Mouse (Mus musculus): ENCODE data around the gene Slco3a1.

Gene Slco3a1

DNA sequence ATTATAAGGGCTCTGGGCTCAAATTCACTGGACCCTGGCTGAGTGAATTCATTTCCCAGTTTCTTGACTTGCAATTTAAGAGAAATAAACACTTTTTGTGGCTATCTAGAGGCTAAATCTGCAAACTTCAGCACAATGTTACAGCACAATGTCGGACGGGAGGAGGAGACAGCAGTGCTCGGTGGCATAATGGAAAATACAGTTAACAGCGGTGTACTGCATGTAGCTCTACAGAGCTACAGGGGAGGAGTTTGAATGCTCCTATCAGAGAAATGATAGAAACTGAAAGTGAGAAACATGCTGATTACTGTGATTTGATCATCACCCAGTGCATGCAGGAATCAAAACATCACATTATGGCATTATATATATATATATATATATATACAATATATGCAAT, 68.5 kb downstream of the Slco3a1 start:
- DNase-seq (ENCODE audit: low spot score) = no peak

DNA sequence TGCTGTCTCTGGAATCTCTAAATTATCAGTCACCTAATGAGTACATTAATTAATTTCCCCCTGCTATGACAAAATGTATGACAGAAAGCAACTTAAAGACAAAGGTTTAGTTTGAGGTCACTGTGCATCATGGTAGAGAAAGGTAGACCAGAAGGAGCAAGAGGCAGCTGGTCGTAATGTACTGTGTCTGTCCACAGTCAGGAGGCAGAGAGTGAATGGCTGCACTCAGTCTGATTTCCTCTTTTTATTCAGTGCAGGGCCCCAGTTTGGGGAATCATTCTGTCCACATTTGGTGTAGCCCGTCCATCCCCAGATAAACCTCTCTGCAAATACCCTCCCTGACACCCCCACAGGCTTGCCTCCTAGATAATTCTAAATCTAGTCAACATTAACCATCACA, 68.9 kb downstream of the Slco3a1 start:
- DNase-seq (ENCODE audit: low spot score) = no peak

DNA sequence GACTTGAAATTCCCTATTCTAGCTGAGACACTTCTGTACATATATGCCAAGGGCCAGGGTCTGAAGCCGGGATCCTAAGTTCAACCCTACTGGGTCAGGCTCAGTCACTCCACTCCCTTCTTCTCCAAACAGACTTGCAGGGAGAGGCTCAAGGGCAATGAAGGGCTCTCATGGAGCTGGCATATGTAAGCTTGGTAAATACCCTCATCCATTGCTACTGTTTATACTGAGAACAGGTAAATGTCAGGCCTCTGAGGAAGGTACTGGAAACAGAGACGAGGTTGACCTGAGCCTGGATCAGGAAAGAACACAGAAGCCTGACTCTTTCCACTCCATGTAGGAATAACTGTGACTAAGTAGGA, 70.6 kb downstream of the Slco3a1 start:
- no peak for DNase-seq (ENCODE audit: low spot score)

DNA sequence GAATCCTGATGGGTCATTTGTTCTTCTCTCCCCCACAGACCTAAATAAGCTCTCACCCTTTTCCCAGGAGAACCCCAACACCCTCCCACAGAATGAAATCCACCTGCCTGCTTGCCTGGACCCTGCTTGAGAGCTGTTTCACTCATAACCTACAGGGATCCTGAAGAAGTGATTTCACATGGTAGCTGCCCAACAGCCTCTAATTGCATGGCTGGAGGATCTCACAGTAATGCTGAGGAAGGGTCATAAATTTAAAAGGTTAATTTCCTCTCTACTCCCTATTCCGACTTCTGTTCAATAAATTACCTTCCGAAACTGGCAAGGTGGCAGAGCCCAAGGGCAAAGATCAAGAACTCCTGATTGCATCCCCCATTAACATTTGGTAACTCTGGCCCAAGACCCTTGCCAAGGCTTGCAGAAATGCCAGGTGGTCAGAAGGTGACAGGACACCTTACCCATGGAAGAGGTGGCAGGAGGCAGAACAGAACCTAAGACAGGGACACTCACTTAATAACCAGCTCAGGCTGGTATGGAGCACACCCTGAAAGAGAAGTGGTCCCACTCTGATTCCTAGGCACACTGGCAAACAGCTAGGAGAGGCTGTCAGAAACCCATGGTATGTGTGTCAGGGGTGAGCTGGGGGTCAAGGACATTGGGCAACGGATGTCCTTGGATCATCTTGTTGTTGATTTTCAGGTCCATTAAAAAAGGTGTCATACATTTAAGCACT, 71.1 kb downstream of the Slco3a1 start:
- DNase-seq (ENCODE audit: low spot score) = no peak

DNA sequence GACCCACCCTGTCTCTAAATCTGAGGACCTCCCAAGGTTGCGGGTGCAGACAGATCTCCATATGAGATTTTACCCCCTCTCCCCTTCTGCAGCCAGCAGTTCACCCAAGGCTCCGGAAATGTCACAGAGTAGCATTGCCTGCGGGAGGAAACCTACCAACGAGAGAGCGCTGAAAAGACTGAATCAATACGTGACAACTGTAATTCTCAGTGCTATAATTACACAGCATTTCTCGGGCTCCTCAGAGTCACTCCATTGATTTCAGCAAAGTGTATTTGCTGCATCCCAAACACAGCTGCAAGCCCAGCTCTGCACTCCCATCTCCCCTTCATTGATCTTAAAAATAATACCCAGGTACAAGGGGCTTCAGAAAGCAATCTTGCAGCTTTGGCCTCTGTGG, 82.8 kb downstream of the Slco3a1 start:
- no peak for DNase-seq (ENCODE audit: low spot score)

DNA sequence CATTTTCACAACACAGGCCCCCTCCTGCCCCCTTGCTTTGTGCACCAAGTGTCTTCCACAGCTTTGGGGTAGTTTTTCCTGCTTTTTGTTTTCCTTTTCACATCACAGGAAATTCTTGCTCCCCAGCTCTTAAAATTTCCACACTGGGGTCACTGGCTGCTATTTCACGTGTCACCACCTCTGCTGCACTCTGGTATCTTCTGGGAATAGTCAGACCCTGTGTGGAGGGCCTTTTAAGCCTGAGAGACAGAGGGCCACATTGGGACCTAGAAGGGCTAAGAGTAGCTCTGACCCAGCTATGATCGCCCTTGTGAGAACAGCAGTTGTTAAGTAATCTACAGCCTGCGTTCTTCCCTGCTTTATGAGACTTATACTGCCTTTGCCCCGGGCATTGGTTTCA, 87.7 kb downstream of the Slco3a1 start:
- DNase-seq (ENCODE audit: low spot score) = no peak

DNA sequence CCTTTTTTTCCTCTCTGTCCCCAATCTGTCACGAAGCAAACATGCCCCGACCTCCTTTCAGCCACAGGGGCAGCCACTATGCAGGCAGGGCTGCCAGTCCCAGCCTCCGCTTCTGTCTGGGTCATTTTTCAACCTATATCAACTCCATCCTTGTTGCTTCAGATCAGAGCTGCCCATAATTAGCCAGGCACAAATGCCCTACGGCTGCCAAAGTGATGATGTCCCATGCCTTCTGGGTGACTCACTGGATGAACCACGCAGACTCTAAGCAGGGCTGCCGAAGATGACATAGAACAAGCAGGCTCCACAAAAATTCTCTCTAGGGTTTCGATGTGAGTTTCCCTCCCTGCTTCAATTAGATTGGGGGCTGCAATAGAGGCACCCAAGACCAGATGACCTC, 89.9 kb downstream of the Slco3a1 start:
- DNase-seq (ENCODE audit: low spot score) = no peak

DNA sequence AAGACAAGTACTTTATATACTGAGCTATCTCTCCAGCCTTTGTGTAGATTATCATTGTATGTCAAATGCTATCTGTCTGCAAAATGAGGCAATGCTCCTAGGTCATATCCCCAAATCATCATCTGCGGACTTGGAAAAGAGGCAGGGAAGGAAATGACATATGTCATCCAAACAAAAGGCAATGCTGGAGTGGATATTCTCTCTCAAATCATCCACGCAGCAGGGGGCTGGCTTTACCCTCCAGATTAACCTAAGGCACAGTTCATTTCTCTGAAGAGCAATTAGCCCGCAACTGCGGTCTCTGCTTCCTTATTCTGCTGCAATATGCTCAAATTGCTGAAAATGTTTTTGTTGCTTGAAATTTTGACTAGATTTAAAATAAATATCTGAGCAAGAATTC, 92.1 kb downstream of the Slco3a1 start:
- DNase-seq (ENCODE audit: low spot score) = no peak

DNA sequence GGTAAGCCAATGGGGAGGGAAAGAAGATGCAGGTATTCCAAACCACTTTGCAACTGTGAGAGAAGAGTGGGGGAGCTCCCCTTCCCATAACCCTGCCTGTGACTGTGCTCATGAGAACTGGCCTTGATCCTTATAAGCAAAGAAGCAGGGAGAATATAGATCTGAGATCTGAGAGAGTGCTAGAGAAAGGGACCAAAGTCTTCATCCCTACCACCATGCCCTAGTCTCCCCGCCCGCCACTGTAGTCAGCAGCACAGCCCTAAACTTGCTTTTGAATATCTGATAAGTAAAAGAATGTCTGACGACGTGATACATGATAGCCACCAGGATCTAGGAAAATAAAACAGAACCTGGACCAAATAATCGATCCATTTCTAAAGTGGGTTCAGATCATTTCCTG, 92.8 kb downstream of the Slco3a1 start:
- DNase-seq (ENCODE audit: low spot score) = no peak

DNA sequence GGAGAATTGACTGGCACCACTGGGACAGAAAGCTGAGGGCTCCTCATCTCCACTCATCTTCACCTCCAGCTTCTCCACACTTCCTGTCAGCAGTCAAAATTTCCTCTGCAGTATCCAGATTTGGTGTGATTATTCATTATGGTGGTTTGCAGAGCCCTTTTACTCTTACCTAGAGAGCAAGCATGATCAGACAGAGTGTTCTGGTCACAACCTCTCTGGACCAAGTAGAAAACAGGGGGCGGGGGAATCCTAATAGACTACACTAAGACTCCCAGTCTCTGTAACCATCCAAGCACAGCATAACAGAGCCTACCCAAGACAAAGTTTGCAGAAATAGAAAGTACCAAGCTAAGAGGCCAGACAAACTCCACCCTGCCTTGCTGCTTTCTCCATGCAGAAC, 93.4 kb downstream of the Slco3a1 start:
- no peak for DNase-seq (ENCODE audit: low spot score)

DNA sequence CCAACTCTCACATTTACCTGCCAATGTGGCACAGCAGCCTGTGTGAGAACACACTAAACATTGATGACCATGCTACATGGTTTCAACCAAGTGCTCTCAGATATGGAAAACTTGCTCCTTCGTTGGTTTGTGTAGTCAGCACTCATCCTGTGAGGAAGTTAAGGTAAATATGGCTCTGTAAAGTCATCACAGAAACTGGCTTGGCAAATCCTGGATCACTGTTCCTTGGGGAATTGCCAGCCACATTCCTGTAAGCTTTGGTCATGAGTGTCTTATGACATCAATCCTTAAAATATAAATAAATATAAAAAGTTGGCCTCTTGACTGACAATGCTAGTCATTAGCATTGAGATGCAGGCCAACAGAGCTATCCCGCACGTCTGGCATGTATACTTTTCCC, 94.8 kb downstream of the Slco3a1 start:
- no peak for DNase-seq (ENCODE audit: low spot score)

DNA sequence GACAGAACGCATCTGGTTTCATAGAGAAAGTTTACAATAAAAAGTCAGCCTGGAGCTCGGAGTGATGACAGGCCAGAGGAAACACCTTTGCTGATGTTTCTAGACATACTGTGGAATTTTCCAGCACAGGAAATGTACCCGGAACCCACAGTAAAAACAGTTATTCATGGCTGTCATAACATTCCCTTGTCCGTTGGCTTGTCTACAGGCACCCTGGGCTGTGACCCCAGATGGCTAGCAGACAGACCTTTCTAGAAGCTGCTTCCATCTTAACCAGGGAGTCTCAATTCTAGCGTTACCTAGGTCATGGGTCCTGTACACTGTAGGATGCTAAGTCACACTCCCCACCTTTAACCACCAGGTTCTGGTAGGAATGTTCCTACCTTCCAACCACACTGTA, 95.3 kb downstream of the Slco3a1 start:
- DNase-seq (ENCODE audit: low spot score) = no peak

DNA sequence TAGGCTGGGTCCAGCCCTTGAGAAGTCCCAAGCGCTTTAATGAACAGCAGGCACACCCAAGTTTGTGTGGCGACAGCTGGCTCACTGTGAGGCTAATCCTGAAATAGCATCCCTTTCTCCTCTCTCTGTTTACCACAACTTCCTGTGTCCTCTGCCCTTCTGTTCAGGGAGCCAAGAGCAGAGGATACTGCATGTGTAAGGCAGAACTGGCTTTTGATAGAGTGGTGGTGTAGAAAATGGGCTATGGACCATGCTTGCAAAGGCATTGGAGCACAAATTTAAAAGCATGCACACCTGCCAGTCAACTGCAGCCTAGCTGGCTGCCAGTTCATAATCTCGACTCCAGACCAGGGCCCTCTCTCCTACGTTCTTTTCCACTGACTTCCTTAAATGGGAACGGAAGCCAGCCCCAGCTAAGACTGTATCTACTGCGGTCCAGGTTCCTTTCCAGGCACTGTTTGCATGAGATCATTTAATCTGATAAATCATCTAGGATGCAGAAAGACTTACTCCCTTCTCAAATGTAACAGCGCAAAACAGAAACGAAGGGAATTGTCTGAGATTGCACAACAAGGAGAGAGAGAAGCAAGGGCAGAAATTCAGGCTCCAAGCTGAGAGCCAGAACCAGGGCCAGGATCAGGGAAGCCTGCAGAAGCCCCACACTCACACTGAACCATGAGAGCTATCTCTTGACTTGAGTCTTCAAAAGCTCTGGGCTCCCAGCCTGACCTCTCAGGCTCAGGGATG, 95.9 kb downstream of the Slco3a1 start:
- no peak for DNase-seq (ENCODE audit: low spot score)

DNA sequence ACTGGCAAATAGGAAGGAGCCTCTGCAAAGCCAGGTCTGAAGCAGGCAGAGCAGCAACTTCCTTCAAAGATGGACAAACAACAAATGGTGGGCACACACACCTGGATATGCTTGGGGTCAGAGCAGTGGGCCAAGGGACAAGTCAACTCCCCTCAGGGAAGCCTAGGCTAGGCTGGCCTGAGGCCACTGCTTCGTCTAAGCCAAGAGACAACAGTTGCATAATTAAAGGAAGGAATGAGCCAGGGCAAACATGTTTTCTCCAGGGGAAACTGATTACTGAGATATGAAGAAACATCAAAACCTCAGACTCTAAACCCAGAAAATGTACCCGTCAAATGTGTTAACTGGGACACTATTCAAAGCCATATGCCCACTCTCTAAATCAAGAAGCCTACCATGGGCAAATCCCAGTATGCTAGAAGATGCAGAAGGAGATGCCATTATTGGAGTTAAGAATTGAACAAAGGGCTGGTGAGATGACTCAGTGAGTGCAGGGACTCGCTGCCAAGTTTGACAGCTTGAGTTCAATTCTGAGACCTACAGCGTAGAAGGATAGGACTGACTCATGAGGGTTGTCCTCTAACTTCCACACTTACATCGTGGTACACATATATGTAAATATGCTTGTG, 97.1 kb downstream of the Slco3a1 start:
- DNase-seq (ENCODE audit: low spot score) = no peak

DNA sequence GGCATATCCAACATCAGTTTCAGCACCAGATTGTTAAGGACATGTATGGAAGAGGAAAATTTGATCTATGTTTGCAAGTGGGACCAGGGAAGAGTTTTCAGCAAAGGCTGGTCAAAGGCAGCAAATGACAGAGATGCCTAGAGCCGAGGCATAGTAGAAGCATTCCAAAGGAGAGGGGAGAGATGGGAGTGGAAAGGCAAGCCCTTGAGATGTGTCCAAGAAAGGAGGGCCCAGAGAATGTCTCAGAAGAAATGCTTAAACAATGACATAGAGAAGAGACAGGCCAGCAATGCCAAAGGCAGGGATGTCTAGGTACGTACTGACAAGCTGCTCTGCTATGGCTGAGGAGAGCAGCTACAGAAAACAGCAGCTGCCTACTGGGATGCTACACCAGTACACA, 97.8 kb downstream of the Slco3a1 start:
- no peak for DNase-seq (ENCODE audit: low spot score)

DNA sequence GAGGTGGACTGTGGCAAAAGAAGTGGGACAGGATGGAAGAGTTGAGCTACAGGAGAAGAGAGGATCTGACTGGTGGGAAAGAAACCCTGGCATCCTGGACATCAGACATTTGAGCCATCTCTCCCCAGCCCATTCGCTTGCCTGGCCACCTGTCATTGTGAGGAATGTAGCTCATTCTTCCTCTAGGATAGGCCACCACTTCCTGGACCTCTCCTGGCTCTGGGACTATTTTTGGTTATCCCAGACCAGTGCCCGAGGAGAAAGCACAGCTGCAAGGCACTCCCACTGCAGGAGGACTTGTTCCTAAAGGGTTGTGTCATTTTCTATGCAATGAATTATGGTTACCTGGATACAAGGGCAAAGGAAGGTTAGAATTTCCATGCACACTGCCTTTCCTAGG, 103.5 kb downstream of the Slco3a1 start:
- DNase-seq (ENCODE audit: low spot score) = no peak

DNA sequence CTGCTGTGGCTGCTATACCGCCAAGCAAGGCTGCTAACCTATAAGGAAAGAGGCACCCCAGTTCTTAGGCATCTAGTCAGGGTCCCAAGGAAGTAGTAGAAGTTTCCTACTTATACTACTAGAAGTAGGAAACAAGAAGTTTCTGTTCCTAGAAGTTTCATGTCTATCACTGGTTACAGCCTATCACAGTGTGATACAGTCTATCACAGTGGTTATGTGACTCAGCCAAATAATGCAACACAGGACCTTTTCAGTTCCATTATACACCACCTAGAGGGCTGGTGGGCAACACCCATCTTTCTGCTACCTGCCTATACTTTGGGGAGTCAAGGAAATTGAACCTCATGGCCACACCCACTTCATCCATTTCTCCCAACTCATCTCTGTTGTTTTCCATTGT, 104.8 kb downstream of the Slco3a1 start:
- no peak for DNase-seq (ENCODE audit: low spot score)

DNA sequence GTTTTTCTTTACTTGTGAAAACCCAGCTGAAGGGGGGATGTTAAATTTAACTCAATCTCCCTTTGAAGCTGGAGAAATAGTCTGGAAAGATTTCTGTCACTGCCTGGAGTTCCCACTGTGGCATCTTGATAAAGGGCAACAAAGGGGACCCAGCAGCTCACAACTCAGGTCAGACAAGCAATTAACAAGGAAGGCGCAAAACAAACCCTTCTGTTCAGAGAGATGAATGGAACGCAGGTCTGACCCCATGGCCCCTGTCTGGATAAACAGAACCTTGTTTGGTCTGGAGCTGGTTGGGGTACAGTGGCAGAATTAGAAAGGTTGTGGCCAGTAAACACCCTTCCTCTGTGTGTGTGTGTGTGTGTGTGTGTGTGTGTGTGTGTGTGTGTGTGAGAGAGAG, 106.8 kb downstream of the Slco3a1 start:
- DNase-seq (ENCODE audit: low spot score) = no peak

DNA sequence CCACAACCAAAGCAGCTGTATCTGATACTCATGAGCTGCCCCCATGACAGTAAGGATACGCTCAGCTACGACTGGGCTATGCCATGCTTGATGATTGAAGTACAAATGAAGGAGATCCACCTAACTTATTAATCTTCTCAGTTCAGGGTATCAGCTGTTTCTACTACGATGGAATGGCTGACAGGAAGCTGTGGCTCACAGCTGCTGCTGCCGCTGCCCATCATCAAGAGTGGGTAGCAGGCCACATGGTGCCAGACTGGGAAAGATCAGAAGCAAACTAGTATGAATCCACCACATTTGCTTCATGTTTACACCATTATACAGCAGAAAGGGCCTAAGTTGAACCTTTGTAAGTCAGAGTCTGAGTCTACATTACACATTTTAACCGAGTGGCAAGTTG, 109.4 kb downstream of the Slco3a1 start:
- no peak for DNase-seq (ENCODE audit: low spot score)

DNA sequence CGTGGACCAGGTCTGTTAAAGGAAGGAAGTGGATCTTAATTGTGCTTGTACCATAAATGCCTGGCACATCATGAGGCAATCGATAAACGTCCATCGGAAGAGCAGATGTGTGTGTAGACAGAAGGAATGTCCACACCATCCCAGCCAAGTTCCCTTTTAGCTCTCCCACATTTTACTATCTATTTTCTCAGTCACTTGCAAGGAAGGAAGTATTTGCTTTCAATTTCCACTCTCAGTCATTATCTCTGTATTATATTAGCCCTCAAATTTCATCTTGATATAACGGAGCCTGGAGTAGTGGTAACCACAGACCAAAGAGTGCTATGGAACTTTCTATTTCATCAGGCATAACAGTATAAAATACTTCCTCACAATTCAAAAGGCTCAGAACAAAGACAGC, 112.2 kb downstream of the Slco3a1 start:
- DNase-seq (ENCODE audit: low spot score) = no peak

DNA sequence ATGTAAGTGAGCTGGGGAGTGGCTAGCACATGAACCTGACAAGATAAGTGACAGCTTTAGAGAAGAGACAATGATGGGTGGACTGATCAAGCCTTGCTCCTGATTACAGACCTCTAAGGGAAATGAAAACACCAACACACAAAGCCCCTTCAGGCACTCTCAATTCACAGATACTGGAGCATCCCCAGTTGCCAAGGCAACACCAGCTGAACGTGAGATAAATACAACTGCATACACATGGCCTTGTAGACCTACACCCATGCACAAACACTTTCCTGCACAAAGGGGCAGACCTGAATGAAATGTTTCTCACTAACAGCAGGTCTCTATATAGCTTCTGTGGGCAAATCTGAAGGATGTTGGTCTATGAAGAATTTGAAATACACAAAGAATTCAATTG, 117.0 kb downstream of the Slco3a1 start:
- DNase-seq (ENCODE audit: low spot score) = no peak

DNA sequence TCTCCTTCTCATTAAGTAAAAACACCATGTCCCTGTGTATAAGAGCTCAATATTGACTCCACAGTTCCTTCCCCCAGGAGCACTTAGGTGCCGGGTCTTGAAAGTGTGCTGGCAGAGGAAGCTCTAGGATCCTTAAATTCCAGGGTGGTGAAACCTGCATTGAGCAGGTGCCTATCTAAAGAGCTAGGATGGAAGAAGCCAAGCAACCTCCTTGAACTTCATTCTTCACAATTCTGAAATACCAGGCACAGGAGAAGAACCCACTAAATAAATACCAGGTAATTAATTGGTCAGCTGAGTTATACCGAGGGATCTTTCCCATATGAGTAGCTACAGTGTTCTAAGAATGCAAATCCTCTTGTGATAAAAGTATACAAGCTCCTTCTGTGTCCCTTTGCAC, 117.9 kb downstream of the Slco3a1 start:
- DNase-seq (ENCODE audit: low spot score) = no peak

DNA sequence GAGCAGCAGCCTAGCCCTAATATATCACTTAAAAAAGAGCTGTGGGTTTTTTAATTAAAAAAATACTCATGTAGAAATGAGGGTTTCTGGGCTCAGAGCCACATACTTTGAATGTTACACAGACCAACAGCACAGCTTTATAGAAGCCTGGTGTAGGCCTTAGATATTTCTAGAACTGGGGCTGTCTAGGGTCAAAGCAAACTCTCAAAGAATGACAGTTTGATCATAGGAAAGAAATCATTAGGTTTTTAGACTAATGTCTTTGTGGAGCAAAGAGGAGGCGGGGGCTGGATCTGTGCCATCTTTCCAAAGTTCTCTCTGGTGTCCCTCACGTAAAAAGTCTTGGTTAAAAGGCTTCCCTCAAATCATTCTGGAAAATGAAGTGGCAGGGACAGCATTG, 121.6 kb downstream of the Slco3a1 start:
- DNase-seq (ENCODE audit: low spot score) = no peak

DNA sequence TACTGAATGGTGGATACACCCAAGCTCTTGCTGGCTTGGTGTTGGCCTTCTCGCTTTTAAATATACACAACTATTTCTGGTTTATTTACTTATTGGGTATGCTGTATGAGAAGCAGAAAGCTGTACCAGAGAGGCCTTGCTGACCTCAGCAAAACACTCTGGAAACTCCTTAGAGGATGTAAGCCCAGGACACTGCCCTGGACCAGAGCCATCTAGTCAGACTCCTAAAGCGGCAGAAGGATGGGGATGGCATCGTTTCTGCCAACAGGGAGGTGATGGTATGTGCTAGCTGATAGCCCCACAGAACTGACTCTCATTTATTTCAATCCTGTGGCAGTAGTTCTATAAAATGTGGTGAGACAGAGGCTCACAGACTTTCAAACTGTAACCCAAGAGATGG, 125.3 kb downstream of the Slco3a1 start:
- DNase-seq (ENCODE audit: low spot score) = no peak

All from yolk sac, embryonic 10.5 days (tissue).